Mouse (Mus musculus) hindbrain, embryonic 10.5 days (tissue): ENCODE data around the gene Fkbp15. TPM values are rescaled to one million over a fixed set of nuclear protein-coding genes. Genes with fewer than 3 reads are reported as not detected.

Experiments
- DNase-seq: peaks from one replicate; pipeline ENCODE4 v3.0.0-alpha.2; 2017; ENCODE audit warnings: low spot score
- H3K27ac ChIP-seq: fragments of 300-500 bp; sonication (generic); 2 replicates; pipeline ENCODE4 v1.5.1; 2016; ENCODE audit warnings: mild to moderate bottlenecking, moderate library complexity
- H3K27me3 ChIP-seq: fragments of 300-500 bp; sonication (generic); 2 replicates; pipeline ENCODE4 v1.6.1; 2016; ENCODE audit warnings: mild to moderate bottlenecking; ENCODE audit not compliant: poor library complexity, insufficient read depth, severe bottlenecking
- H3K36me3 ChIP-seq: fragments of 300-500 bp; sonication (generic); 2 replicates; pipeline ENCODE4 v1.6.1; 2016; ENCODE audit warnings: mild to moderate bottlenecking, moderate library complexity
- H3K4me1 ChIP-seq: fragments of 300-500 bp; sonication (generic); replicated peaks from 2 replicates; pipeline ENCODE4 v1.6.1; 2016; ENCODE audit warnings: mild to moderate bottlenecking
- H3K4me3 ChIP-seq: fragments of 300-500 bp; sonication (generic); 2 replicates; pipeline ENCODE4 v1.5.1; 2016; ENCODE audit warnings: mild to moderate bottlenecking, moderate library complexity
- H3K9me3 ChIP-seq: fragments of 300-500 bp; sonication (generic); 2 replicates; pipeline ENCODE4 v1.6.1; 2016; ENCODE audit warnings: mild to moderate bottlenecking, moderate library complexity
- WGBS: fragments of 180-500 bp; shearing (Covaris S2); methylation state at CpG from one replicate; pipeline ENCODE4 v1.1.7; 2016; 5-methylcytosine and 5-hydroxymethylcytosine counted together
- polyA plus RNA-seq: library from polyadenylated mRNA; unstranded; fragments of >200 nt; fragmentation: Nextera tagmentation; extraction: Ambion mirVana; gene quantifications from 2 replicates; pipeline ENCODE4 v1.2.1, GENCODE M21; 2016

Gene Fkbp15
- polyA plus RNA-seq, 1 experiment from 2014 or later: 20.3 TPM

DNA sequence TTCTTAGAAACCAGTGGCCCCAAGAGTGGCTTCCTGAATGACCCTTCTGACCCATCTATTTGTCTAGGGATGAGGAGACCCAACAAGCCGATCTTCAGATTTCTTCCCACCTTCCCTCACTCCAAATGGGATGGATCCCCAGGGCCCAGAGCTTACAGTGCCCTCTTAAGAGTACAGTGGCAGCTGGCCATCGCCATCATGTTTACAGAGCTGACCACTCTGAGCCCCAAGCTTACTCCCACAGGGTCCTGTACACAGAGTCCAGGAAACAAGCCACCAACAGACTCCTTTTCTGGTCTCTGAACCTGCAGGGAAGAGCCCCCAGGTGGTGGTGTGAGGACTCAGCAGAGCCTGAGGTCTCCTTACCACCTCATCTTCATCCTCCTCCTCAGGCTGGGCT lies 57.6 kb downstream of the Fkbp15 start:
- WGBS: 54% methylated on average over 2 of the region's 2 CpGs
- DNase-seq: no peak
- H3K9me3 ChIP-seq: no peaks in the 10 kb centered on the region
- H3K4me1 ChIP-seq: no peaks in the 10 kb centered on the region
- H3K4me3 ChIP-seq: no peak overlapping the region
- peaks cover 89% of the 10 kb centered on the region for H3K36me3 ChIP-seq
- no peak overlapping the region for H3K27ac ChIP-seq
- no peaks in the 10 kb centered on the region for H3K27me3 ChIP-seq

- WGBS: 91% methylated on average over 2 of the region's 2 CpGs
- no peaks in the 10 kb centered on the region for H3K4me1 ChIP-seq
- no peak overlapping the region for H3K27ac ChIP-seq
- peaks cover 95% of the 10 kb centered on the region for H3K36me3 ChIP-seq
- no peak overlapping the region for H3K4me3 ChIP-seq
- no peaks in the 10 kb centered on the region for H3K27me3 ChIP-seq
- no peak for DNase-seq
- no peaks in the 10 kb centered on the region for H3K9me3 ChIP-seq
Observed at GRCm38 (mm10) chr4:62300001-62300400, 60.3 kb downstream of the Fkbp15 start.

DNA sequence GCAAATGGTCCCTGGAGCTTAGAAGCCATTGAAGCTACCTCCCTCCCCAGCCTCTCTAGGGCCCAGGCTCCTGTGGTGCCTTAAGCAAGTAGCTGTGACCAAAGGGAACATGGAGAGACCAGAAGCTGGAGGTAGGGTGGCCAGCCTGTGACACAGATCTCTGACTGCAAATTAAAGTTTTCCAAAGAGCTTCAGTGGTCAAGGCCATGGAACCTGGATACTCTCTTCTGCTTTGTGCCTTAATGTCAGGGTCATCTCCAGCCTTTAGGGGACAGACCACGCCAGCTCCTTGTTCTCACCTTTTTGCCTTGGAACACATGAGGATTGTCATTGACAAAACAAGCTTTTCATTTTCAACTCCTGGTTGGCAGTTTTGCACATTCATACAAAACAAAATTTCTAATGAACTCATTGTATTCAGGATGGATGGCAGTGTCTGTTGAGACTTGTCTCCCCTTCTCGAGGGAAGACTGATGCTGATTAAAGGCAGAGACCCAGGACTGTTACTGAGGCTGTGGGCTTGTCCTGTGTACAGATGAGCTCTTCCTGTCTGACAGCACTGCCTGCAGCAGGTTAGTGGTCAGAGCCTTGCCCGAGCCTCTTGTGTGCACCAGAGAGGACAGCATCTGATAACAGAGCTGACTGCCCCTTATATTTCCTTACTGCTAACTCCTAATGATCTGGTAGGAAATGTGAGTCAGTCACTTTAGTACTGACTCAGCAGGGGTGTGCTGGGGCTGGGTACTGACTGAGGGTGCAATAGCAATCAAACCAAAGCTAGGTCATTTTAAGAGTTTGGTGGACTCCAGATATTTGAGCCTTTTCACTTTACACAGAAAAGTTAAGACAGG lies 62.8 kb downstream of the Fkbp15 start:
- H3K27me3 ChIP-seq: no peaks in the 10 kb centered on the region
- DNase-seq: no peak
- H3K36me3 ChIP-seq: peaks cover 70% of the 10 kb centered on the region
- H3K4me1 ChIP-seq: peaks cover 16% of the 10 kb centered on the region
- H3K9me3 ChIP-seq: no peaks in the 10 kb centered on the region
- 88% methylated on average over 3 of the region's 3 CpGs for WGBS
- no peak overlapping the region for H3K4me3 ChIP-seq
- H3K27ac ChIP-seq: no peak overlapping the region

- H3K9me3 ChIP-seq: no peaks in the 10 kb centered on the region
- H3K27me3 ChIP-seq: no peaks in the 10 kb centered on the region
- DNase-seq: no peak
- H3K4me1 ChIP-seq: peaks cover 21% of the 10 kb centered on the region
- peaks cover 46% of the 10 kb centered on the region for H3K36me3 ChIP-seq
- 97% methylated on average over 1 of the region's 1 CpGs for WGBS
- no peak overlapping the region for H3K4me3 ChIP-seq
- no peak overlapping the region for H3K27ac ChIP-seq
Observed at GRCm38 (mm10) chr4:62294741-62295140, 65.6 kb downstream of the Fkbp15 start.

DNA sequence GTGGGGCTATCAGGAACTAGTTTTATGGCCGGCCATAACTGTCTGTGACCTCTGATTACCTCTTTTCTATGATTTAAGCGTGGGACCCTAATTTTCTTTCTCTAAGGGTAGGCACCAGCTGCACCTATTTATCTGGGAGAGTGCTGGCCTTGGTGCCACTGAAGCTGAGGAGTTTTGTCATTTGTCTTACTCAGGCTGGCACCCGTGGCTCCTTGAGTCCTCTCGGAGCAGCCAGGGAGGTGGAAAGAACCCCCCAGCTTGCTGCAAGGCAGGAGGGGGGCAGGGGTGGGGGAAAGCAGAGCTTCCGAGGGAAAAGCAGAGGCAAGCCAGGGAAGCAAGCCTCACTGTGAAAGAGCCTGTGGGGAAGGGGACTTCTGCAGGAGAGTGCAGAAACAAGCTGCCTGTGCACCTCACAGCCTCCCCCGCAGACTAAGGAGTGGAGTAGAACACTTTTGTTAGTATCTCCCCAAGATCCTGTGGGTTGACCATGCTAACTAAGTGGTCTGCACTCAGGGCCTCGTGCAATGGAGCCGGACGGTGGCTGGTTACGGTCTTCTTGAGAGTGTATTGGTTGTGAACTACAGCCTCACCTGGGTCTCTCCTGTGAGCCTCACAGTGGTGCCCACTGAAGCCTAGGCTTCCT lies 67.0 kb downstream of the Fkbp15 start:
- 66% methylated on average over 10 of the region's 10 CpGs for WGBS
- H3K4me3 ChIP-seq: no peak overlapping the region
- no peaks in the 10 kb centered on the region for H3K27me3 ChIP-seq
- H3K27ac ChIP-seq: peak overlapping the region; percentile 75; the same call in 1 of the 2 replicates
- H3K9me3 ChIP-seq: no peaks in the 10 kb centered on the region
- peaks cover 34% of the 10 kb centered on the region for H3K36me3 ChIP-seq
- peaks cover 24% of the 10 kb centered on the region for H3K4me1 ChIP-seq
- no peak for DNase-seq

- WGBS: 61% methylated on average over 8 of the region's 8 CpGs
- peak overlapping the region; percentile 70 for H3K27ac ChIP-seq
- H3K36me3 ChIP-seq: peaks cover 28% of the 10 kb centered on the region
- H3K27me3 ChIP-seq: no peaks in the 10 kb centered on the region
- H3K4me3 ChIP-seq: no peak overlapping the region
- H3K9me3 ChIP-seq: no peaks in the 10 kb centered on the region
- H3K4me1 ChIP-seq: peaks cover 31% of the 10 kb centered on the region
- peak; percentile 33 for DNase-seq
Observed at GRCm38 (mm10) chr4:62292461-62293180, 67.7 kb downstream of the Fkbp15 start.

DNA sequence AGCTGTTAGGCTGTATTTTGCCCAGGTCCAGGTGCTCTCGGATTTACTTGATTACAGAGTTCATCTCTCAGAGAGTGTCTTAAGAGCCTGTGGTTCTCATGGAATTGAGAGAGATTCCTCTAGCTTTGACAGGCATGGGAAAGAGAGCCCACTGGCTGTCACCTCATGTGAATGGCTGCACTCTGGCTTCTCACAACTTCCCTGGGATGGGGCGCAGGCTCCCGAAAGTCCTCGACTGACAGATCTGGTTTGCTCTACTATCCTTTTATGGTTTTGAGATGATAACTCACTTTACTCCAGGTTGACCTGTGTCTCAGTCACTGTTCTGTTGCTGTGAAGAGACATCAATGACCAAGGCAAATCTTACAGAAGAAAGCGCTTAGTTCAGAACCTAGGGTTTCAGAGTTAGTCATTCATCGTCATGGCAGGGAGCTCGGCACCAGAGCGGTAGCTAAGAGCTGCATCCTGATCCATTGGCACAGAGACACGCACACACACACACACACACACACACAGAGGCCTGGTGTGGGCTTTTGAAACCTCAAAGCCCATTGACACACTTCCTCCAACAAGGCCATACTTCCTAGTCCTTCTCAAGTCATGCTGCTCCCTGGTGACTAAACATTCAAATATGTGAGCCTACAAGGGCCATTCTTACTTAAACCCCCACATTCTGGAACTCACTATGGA lies 69.4 kb downstream of the Fkbp15 start:
- Histone ChIP-seq H3K27me3 (no peaks in the 10 kb centered on the region), H3K4me3 (no peak overlapping the region), H3K9me3 (no peaks in the 10 kb centered on the region), H3K4me1 (peaks cover 44% of the 10 kb centered on the region), H3K27ac (no peak overlapping the region), H3K36me3 (peaks cover 11% of the 10 kb centered on the region)
- no peak for DNase-seq
- WGBS: 96% methylated on average over 9 of the region's 9 CpGs

GRCm38 (mm10) chr4:62289226-62289625 lies 71.1 kb downstream of the Fkbp15 start:
- whole genome bisulfite sequencing: 90% methylated on average over 7 of the region's 7 CpGs
- H3K9me3 ChIP-seq: no peaks in the 10 kb centered on the region
- DNase-seq: no peak
- H3K27ac ChIP-seq: no peak overlapping the region
- no peaks in the 10 kb centered on the region for H3K27me3 ChIP-seq
- peaks cover 5% of the 10 kb centered on the region; the same call in 1 of the 2 replicates for H3K36me3 ChIP-seq
- H3K4me1 ChIP-seq: peaks cover 45% of the 10 kb centered on the region
- H3K4me3 ChIP-seq: no peak overlapping the region

GRCm38 (mm10) chr4:62286992-62287900 lies 73.1 kb downstream of the Fkbp15 start:
- DNase-seq: peak; percentile 18
- H3K4me1 ChIP-seq: peaks cover 27% of the 10 kb centered on the region
- peak overlapping the region; percentile 84 for H3K27ac ChIP-seq
- H3K36me3 ChIP-seq: peaks cover 5% of the 10 kb centered on the region; the same call in 1 of the 2 replicates
- 16% methylated on average over 12 of the region's 12 CpGs for WGBS
- peak overlapping the region; percentile 71 for H3K4me3 ChIP-seq
- H3K9me3 ChIP-seq: no peaks in the 10 kb centered on the region
- no peaks in the 10 kb centered on the region for H3K27me3 ChIP-seq

GRCm38 (mm10) chr4:62286257-62286991 lies 73.9 kb downstream of the Fkbp15 start:
- Histone ChIP-seq H3K36me3 (peaks cover 5% of the 10 kb centered on the region; the same call in 1 of the 2 replicates), H3K4me1 (peaks cover 25% of the 10 kb centered on the region), H3K27me3 (no peaks in the 10 kb centered on the region), H3K27ac (peak overlapping the region; percentile 84), H3K9me3 (no peaks in the 10 kb centered on the region), H3K4me3 (peak overlapping the region; percentile 71)
- DNase-seq: peak; percentile 83
- WGBS: under 1% methylated on average over 55 of the region's 55 CpGs

GRCm38 (mm10) chr4:62285576-62285975 lies 74.8 kb downstream of the Fkbp15 start:
- H3K27me3 ChIP-seq: no peaks in the 10 kb centered on the region
- peaks cover 5% of the 10 kb centered on the region; the same call in 1 of the 2 replicates for H3K36me3 ChIP-seq
- DNase-seq: no peak
- no peaks in the 10 kb centered on the region for H3K9me3 ChIP-seq
- WGBS: 76% methylated on average over 8 of the region's 8 CpGs
- peaks cover 28% of the 10 kb centered on the region for H3K4me1 ChIP-seq
- H3K27ac ChIP-seq: no peak overlapping the region
- H3K4me3 ChIP-seq: no peak overlapping the region
